Mouse (Mus musculus): Measurements from ENCODE around the gene Pou5f1. TPM values are rescaled to one million over a fixed set of nuclear protein-coding genes. Genes with fewer than 3 reads are reported as not detected.
"Not testable (repeated sequence)": the region's sequence is repeated elsewhere in the genome, so short reads cannot be mapped to it uniquely, and the experiment has no call there.

Pou5f1 gene
- polyA plus RNA-seq (2012; ENCODE audit: insufficient read depth, insufficient read length, missing spikeins), result not detected in 2 replicates

DNA sequence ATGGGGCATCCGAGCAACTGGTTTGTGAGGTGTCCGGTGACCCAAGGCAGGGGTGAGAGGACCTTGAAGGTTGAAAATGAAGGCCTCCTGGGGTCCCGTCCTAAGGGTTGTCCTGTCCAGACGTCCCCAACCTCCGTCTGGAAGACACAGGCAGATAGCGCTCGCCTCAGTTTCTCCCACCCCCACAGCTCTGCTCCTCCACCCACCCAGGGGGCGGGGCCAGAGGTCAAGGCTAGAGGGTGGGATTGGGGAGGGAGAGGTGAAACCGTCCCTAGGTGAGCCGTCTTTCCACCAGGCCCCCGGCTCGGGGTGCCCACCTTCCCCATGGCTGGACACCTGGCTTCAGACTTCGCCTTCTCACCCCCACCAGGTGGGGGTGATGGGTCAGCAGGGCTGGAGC, at the start of gene Pou5f1:
Gene Pou5f1, plus strand, starts transcription at position 243 of the 400 bp plus-strand sequence.
- H3K4me1 ChIP-seq (ENCODE audit: control insufficient read depth, insufficient read depth, insufficient read length, low read length), result no peaks in the 10 kb centered on the region
- no peak within 1 kb of the TSS for H3K27ac ChIP-seq (replicated peaks; ENCODE audit: low read depth, low read length)
- H3K4me3 ChIP-seq (ENCODE audit: insufficient read depth, low read depth, low read length), result no peak within 1 kb of the TSS

- H3K27ac ChIP-seq (replicated peaks; ENCODE audit: low read depth, low read length); H3K4me1 ChIP-seq (ENCODE audit: control insufficient read depth, insufficient read depth, insufficient read length, low read length); H3K4me3 ChIP-seq (ENCODE audit: insufficient read depth, low read depth, low read length): not testable (repeated sequence)
These were observed 47.6 kb upstream of the Pou5f1 start for GRCm38 (mm10) chr17:35458247-35458646.

DNA sequence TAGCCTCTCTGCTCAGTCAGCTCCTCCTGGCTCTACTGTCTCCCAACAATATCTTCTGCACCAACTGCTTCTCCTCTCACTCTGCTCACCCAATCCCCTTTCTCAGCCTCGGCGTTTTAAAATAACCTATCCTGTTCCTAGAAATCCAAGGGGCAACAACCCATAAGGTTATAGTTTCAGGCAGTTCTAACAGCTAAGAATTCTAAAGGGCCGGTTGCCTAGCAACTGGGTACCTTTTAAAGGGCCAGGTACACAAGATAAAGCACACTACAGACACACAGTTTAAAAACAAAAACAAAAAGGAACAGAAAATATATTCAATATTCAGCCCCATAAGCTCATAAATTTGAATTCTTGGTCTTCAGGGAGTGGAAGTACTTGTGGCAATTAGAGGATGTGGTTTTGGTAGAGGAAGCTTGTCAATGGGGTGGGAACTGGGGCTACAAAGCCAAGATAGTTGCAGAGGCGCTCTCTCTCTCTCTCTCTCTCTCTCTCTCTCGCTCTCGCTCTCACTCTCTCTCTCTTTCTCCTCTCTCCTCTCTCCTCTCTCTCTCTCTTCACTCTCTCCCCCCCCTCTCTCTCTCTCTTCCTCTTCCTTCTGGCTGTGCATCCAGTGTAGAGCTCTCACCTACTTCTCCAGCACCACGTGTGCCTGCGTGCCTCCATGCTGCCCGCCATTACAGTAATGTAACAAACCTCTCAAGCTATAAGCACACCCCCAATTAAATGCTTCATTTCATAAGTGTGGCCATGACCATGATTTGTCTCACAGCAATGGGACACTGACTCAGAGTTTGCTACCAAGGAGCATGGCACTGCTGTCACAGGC, 45.1 kb upstream of the Pou5f1 start:
- H3K4me3 ChIP-seq (ENCODE audit: insufficient read depth, low read depth, low read length); H3K4me1 ChIP-seq (ENCODE audit: control insufficient read depth, insufficient read depth, insufficient read length, low read length): not testable (repeated sequence)

DNA sequence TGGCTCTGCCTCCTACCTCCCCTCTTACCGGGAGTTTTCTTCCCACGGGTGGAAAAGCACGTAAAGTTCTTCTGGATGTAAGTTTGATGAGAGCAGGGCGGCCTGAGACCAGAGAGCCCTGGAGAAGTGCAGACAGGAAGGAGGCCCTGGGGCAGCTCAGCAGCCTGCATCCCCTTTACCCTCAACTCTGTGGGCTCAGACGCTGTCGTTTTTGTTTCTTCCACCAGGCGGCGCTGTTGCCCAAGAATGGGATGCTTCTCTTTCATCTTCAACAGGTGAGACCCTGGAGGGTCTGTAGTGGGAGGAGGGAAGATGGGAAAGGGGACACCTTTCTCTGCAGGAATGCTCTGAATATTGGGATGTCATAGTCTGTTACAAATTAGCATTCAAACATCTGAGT, 40.2 kb upstream of the Pou5f1 start:
- H3K4me1 ChIP-seq (ENCODE audit: control insufficient read depth, insufficient read depth, insufficient read length, low read length); H3K27ac ChIP-seq (replicated peaks; ENCODE audit: low read depth, low read length); H3K4me3 ChIP-seq (ENCODE audit: insufficient read depth, low read depth, low read length): not testable (repeated sequence)

More for the DNA sequence above, 45.1 kb upstream of the Pou5f1 start:
- H3K27ac ChIP-seq (replicated peaks; ENCODE audit: low read depth, low read length), result not testable (repeated sequence)

- not testable (repeated sequence) for H3K4me1 ChIP-seq (ENCODE audit: control insufficient read depth, insufficient read depth, insufficient read length, low read length)
- 0 out of 2 replicates have a peak overlapping the region, but pooled peaks have one; percentile 1 for H3K4me3 ChIP-seq (ENCODE audit: insufficient read depth, low read depth, low read length)
These were observed 36.9 kb upstream of the Pou5f1 start for GRCm38 (mm10) chr17:35468936-35469335.

DNA sequence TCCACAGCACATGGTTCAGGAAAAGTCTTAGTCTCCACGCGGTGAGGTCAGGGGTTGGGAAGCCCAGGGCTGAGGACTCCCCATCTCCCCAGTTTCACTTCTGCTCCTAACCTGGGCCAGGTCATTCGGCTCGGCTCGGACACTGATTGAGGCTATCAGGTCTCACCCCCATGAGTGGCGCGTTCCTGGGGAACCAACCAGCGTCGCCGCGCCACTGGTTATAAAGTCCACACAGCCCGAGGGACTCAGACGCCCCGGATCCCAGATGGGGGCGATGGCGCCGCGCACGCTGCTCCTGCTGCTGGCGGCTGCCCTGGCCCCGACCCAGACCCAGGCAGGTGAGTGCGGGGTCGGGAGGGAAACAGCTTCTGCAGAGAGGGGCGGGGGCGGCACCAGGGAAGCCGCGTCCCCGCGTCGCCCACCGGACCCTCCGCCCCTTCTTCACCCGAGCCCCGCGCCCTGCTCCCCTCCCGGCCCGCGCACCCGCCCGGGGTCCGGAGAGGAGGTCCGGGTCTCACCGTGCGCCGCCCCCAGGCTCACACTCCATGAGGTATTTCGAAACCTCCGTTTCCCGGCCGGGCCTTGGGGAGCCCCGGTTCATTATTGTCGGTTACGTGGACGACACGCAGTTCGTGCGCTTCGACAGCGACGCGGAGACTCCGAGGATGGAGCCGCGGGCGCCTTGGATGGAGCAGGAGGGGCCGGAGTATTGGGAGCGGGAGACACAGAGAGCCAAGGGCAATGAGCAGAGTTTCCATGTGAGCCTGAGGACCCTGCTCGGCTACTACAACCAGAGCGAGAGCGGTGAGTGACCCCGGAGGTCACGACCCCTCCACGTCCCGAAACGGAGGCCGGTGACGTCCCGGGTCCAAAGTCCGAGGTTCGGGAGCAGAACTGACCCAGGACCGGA, 35.7 kb upstream of the Pou5f1 start, which contains the start of gene H2-Q10:
Gene H2-Q10, plus strand, starts transcription at position 248 of the 910 bp plus-strand sequence.
- Histone ChIP-seq H3K4me3 (ENCODE audit: insufficient read depth, low read depth, low read length) (peak within 1 kb of the TSS; percentile 51), H3K4me1 (ENCODE audit: control insufficient read depth, insufficient read depth, insufficient read length, low read length) (no peaks in the 10 kb centered on the region), H3K27ac (replicated peaks; ENCODE audit: low read depth, low read length) (no peak within 1 kb of the TSS)

More at GRCm38 (mm10) chr17:35468936-35469335, 36.9 kb upstream of the Pou5f1 start:
- H3K27ac ChIP-seq (replicated peaks; ENCODE audit: low read depth, low read length), result not testable (repeated sequence)

GRCm38 (mm10) chr17:35484066-35484465, 21.8 kb upstream of the Pou5f1 start:
- no peak overlapping the region for H3K4me3 ChIP-seq (ENCODE audit: insufficient read depth, low read depth, low read length)
- no peaks in the 10 kb centered on the region for H3K4me1 ChIP-seq (ENCODE audit: control insufficient read depth, insufficient read depth, insufficient read length, low read length)
- H3K27ac ChIP-seq (replicated peaks; ENCODE audit: low read depth, low read length), result no peak overlapping the region

DNA sequence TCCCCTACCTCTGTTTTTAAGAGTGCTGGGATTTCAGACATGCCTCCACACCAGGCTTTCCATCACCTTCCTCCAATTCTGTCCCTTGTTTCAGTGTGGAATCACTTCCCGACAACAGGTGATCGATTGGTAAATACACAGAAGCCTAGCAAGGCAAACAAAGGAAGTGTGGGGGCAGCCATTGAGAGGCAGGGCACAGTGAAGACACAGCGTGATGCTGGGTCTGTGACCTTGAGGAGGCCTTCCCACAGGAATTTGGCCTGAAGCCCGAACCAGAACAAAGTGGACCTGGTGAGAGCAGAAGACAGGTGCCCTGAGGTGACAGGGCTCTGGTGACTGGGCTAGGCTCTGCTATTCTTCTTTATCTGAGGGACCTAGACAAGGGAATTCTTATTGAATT, 20.1 kb upstream of the Pou5f1 start:
- no peaks in the 10 kb centered on the region for H3K4me1 ChIP-seq (ENCODE audit: control insufficient read depth, insufficient read depth, insufficient read length, low read length)
- no peak overlapping the region for H3K27ac ChIP-seq (replicated peaks; ENCODE audit: low read depth, low read length)
- no peak overlapping the region for H3K4me3 ChIP-seq (ENCODE audit: insufficient read depth, low read depth, low read length)

GRCm38 (mm10) chr17:35486726-35487125, 19.1 kb upstream of the Pou5f1 start:
- Histone ChIP-seq H3K27ac (replicated peaks; ENCODE audit: low read depth, low read length) (no peak overlapping the region), H3K4me3 (ENCODE audit: insufficient read depth, low read depth, low read length) (no peak overlapping the region), H3K4me1 (ENCODE audit: control insufficient read depth, insufficient read depth, insufficient read length, low read length) (no peaks in the 10 kb centered on the region)

DNA sequence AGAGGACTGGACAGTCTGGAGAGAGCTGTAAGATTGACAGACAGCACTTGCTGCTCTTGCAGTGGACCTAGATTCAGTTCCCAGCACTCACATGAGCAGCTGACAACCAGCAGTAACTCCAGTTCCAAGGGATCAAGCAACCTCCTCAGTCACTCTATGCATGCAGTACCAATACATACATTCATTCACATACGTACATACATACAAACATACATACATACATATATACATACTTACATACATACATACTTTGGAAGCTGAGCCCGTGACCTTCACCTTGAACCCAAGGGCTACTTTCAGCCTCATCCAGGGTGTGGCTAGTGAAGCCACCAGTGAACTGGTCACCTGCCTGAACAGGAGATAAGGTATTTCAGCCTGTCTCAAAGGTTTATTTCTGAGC, 17.8 kb upstream of the Pou5f1 start:
- H3K4me1 ChIP-seq (ENCODE audit: control insufficient read depth, insufficient read depth, insufficient read length, low read length), result no peaks in the 10 kb centered on the region
- no peak overlapping the region for H3K27ac ChIP-seq (replicated peaks; ENCODE audit: low read depth, low read length)
- H3K4me3 ChIP-seq (ENCODE audit: insufficient read depth, low read depth, low read length), result no peak overlapping the region

DNA sequence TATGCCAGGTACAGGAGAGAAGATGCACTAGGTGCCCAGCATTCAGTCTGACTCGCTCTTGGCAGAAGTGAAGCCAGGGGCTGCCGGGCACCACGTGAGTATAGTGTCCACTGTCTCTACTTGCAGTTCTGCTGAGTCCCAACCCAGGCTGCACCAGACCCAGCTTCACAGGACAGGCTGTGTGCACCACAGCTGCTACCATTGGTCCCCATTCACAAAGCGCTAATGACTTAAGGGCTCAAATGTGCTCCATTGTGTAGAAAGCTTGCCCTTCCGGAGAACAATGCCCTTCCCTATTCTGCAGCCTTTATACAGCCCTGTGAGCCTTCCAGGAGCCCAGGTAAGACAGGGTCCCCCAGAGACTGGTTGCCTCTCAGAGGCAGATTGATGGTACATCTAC, 15.5 kb upstream of the Pou5f1 start:
- Histone ChIP-seq H3K4me3 (ENCODE audit: insufficient read depth, low read depth, low read length) (no peak overlapping the region), H3K4me1 (ENCODE audit: control insufficient read depth, insufficient read depth, insufficient read length, low read length) (no peaks in the 10 kb centered on the region)

GRCm38 (mm10) chr17:35497124-35497523, 8.7 kb upstream of the Pou5f1 start:
- no peak overlapping the region for H3K27ac ChIP-seq (replicated peaks; ENCODE audit: low read depth, low read length)
- H3K4me1 ChIP-seq (ENCODE audit: control insufficient read depth, insufficient read depth, insufficient read length, low read length), result no peaks in the 10 kb centered on the region
- no peak overlapping the region for H3K4me3 ChIP-seq (ENCODE audit: insufficient read depth, low read depth, low read length)

More for the DNA sequence above, 15.5 kb upstream of the Pou5f1 start:
- H3K27ac ChIP-seq (replicated peaks; ENCODE audit: low read depth, low read length), result no peak overlapping the region

DNA sequence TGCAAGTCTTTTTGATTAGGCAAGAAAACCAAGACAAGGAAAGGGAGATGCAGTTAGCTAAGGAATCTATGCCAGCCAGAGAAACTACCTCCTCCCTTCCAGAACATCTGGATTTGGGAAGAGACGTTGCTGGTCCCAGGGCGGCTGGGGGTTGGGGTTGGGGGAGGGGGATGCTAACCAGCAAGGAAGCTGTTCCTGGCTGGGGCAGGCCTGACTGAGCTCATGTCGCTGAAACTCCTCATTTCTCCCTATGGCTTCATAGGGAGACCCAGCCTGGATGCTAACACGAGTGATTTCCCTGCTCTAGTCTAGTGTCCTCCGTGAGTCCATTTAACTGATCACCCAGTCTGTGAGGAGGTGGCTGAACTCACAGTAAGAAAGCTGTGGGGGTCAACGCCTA, 3.6 kb upstream of the Pou5f1 start:
- no peak overlapping the region for H3K27ac ChIP-seq (replicated peaks; ENCODE audit: low read depth, low read length)
- no peaks in the 10 kb centered on the region for H3K4me1 ChIP-seq (ENCODE audit: control insufficient read depth, insufficient read depth, insufficient read length, low read length)
- H3K4me3 ChIP-seq (ENCODE audit: insufficient read depth, low read depth, low read length), result no peak overlapping the region

DNA sequence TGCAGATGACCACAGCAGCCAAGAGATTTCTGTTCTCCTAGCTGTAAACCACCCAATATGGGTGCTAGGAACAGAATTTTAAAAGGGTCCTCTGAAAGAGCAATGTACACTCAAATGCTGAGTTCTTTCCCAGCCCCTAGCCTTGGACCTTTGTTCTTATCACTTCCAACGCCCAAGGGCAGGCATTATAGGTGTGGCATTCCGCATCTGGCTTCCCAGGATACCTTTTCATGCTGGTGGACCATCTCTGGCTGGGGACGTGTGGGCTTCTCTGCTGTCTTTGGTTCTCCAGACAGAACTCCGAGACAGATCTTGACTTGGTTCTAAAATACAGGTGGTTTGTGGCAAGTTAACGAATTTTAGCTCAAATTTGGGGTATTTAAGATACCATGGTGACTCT, 3.1 kb upstream of the Pou5f1 start:
- H3K4me1 ChIP-seq (ENCODE audit: control insufficient read depth, insufficient read depth, insufficient read length, low read length), result no peaks in the 10 kb centered on the region
- no peak overlapping the region for H3K27ac ChIP-seq (replicated peaks; ENCODE audit: low read depth, low read length)

GRCm38 (mm10) chr17:35503849-35504248, 2.0 kb upstream of the Pou5f1 start:
- H3K27ac ChIP-seq (replicated peaks; ENCODE audit: low read depth, low read length), result no peak overlapping the region
- H3K4me3 ChIP-seq (ENCODE audit: insufficient read depth, low read depth, low read length), result no peak overlapping the region
- H3K4me1 ChIP-seq (ENCODE audit: control insufficient read depth, insufficient read depth, insufficient read length, low read length), result no peaks in the 10 kb centered on the region

More for the DNA sequence above, 3.1 kb upstream of the Pou5f1 start:
- H3K4me3 ChIP-seq (ENCODE audit: insufficient read depth, low read depth, low read length), result no peak overlapping the region
